Mouse (Mus musculus) midbrain, embryonic 12.5 days (tissue): Measurements from ENCODE around the gene Olfr101. TPM values are rescaled to one million over a fixed set of nuclear protein-coding genes. Genes with fewer than 3 reads are reported as not detected.

ENCODE experiments used
- ATAC-seq: fragments of 200-750 bp; cut with Nextera tagmentation; 2 replicates; pipeline ENCODE4 v1.8.0; 2017; ENCODE audit warnings: low read depth, moderate TSS enrichment, moderate library complexity; ENCODE audit not compliant: low FRiP score
- H3K27ac ChIP-seq: fragments of 300-500 bp; sonication (generic); replicated peaks from 2 replicates; pipeline ENCODE4 v1.5.1; 2016; ENCODE audit warnings: mild to moderate bottlenecking
- H3K27me3 ChIP-seq: fragments of 300-500 bp; sonication (generic); 2 replicates; pipeline ENCODE4 v1.6.1; 2016; ENCODE audit warnings: mild to moderate bottlenecking
- H3K36me3 ChIP-seq: fragments of 300-500 bp; sonication (generic); 2 replicates; pipeline ENCODE4 v1.6.1; 2016
- H3K4me1 ChIP-seq: fragments of 300-500 bp; sonication (generic); 2 replicates; pipeline ENCODE4 v1.6.1; 2016
- H3K4me2 ChIP-seq: fragments of 300-500 bp; sonication (generic); replicated peaks from 2 replicates; pipeline ENCODE4 v1.6.1; 2016; ENCODE audit warnings: mild to moderate bottlenecking, moderate library complexity
- H3K4me3 ChIP-seq: fragments of 300-500 bp; sonication (generic); 2 replicates; pipeline ENCODE4 v1.5.1; 2016; ENCODE audit warnings: mild to moderate bottlenecking
- H3K9ac ChIP-seq: fragments of 300-500 bp; sonication (generic); replicated peaks from 2 replicates; pipeline ENCODE4 v1.6.1; 2016; ENCODE audit warnings: mild to moderate bottlenecking, moderate library complexity
- H3K9me3 ChIP-seq: fragments of 300-500 bp; sonication (generic); 2 replicates; pipeline ENCODE4 v1.6.1; 2016; ENCODE audit warnings: mild to moderate bottlenecking
- WGBS: fragments of 180-500 bp; shearing (Covaris S2); methylation state at CpG from one replicate; pipeline ENCODE4 v1.1.7; 2016; 5-methylcytosine and 5-hydroxymethylcytosine counted together
- polyA plus RNA-seq: library from polyadenylated mRNA; unstranded; fragments of >200 nt; fragmentation: Nextera tagmentation; extraction: Ambion mirVana; gene quantifications from 2 replicates; pipeline ENCODE4 v1.2.1, GENCODE M21; 2016

The Olfr101 gene
- polyA plus RNA-seq, 1 experiment from 2014 or later: not detected

- Histone ChIP-seq H3K9me3 (no peaks in the 10 kb centered on the region), H3K9ac (no peak overlapping the region), H3K27me3 (no peaks in the 10 kb centered on the region), H3K4me1 (no peaks in the 10 kb centered on the region), H3K27ac (no peak overlapping the region), H3K4me2 (no peak overlapping the region), H3K4me3 (no peak overlapping the region), H3K36me3 (no peaks in the 10 kb centered on the region)
- 4% methylated on average over 1 of the region's 1 CpGs for WGBS
- ATAC-seq: no peak
Observed at GRCm38 (mm10) chr17:37250544-37250943, 53.6 kb downstream of the Olfr101 start.

- H3K27me3 ChIP-seq: no peaks in the 10 kb centered on the region
- no peak overlapping the region for H3K9ac ChIP-seq
- H3K9me3 ChIP-seq: no peaks in the 10 kb centered on the region
- H3K36me3 ChIP-seq: no peaks in the 10 kb centered on the region
- H3K27ac ChIP-seq: no peak overlapping the region
- ATAC-seq: no peak
- H3K4me3 ChIP-seq: no peak overlapping the region
- no peaks in the 10 kb centered on the region for H3K4me1 ChIP-seq
- no peak overlapping the region for H3K4me2 ChIP-seq
Observed at GRCm38 (mm10) chr17:37249460-37249859, 54.7 kb downstream of the Olfr101 start.

Other genes starting within 250 kb of the Olfr101 start
- 0.14 TPM in 1 of 2 replicates, not detected in the other for gene Olfr90, start 215.8 kb downstream of the Olfr101 start, polyA plus RNA-seq
- not detected in 2 replicates for gene Olfr91, start 206.0 kb downstream of the Olfr101 start, polyA plus RNA-seq
- gene Olfr92, start 184.2 kb downstream of the Olfr101 start, polyA plus RNA-seq: not detected in 2 replicates
- not detected in 2 replicates for gene Olfr93, start 142.8 kb downstream of the Olfr101 start, polyA plus RNA-seq
- gene Ubd, start 110.4 kb downstream of the Olfr101 start, polyA plus RNA-seq: not detected in 2 replicates
- not detected in 2 replicates for gene Olfr94, start 103.3 kb downstream of the Olfr101 start, polyA plus RNA-seq
- gene Olfr95, start 91.2 kb downstream of the Olfr101 start, polyA plus RNA-seq: not detected in 2 replicates
- not detected in 2 replicates for gene Olfr96, start 84.2 kb downstream of the Olfr101 start, polyA plus RNA-seq
- gene Olfr97, start 67.0 kb downstream of the Olfr101 start, polyA plus RNA-seq: not detected in 2 replicates
- not detected in 2 replicates for gene Olfr98, start 40.6 kb downstream of the Olfr101 start, polyA plus RNA-seq
- 0.99 and 1.6 TPM in 2 replicates for gene H2-M3, start 34.1 kb downstream of the Olfr101 start, polyA plus RNA-seq
- not detected in 2 replicates for gene Olfr99, start 20.9 kb downstream of the Olfr101 start, polyA plus RNA-seq
- not detected in 2 replicates for gene Olfr102, start 12.7 kb upstream of the Olfr101 start, polyA plus RNA-seq
- not detected in 2 replicates for gene Olfr103, start 35.4 kb upstream of the Olfr101 start, polyA plus RNA-seq
- not detected in 2 replicates for gene Olfr104-ps, start 55.3 kb upstream of the Olfr101 start, polyA plus RNA-seq
- not detected in 2 replicates for gene Olfr105-ps, start 74.7 kb upstream of the Olfr101 start, polyA plus RNA-seq
- not detected in 2 replicates for gene Olfr106-ps, start 86.1 kb upstream of the Olfr101 start, polyA plus RNA-seq
- not detected in 2 replicates for gene Olfr107, start 94.9 kb upstream of the Olfr101 start, polyA plus RNA-seq
- gene Olfr108, start 141.2 kb upstream of the Olfr101 start, polyA plus RNA-seq: not detected in 2 replicates
- gene Olfr109, start 154.6 kb upstream of the Olfr101 start, polyA plus RNA-seq: not detected in 2 replicates
- gene H2-M2, start 179.2 kb upstream of the Olfr101 start, polyA plus RNA-seq: not detected in 2 replicates
- gene Olfr110, start 188.2 kb upstream of the Olfr101 start, polyA plus RNA-seq: not detected in 2 replicates
- gene Olfr111, start 203.7 kb upstream of the Olfr101 start, polyA plus RNA-seq: not detected in 2 replicates